Mouse (Mus musculus) MEL (cell line): ENCODE data around the gene Rilpl1. TPM values are rescaled to one million over a fixed set of nuclear protein-coding genes. Genes with fewer than 3 reads are reported as not detected.

Experiments
- DNase-seq: peaks from one replicate; pipeline ENCODE4 v3.0.0; 2011; ENCODE audit warnings: low read depth, low spot score
- H3K27ac ChIP-seq: 2 replicates; pipeline ENCODE4 v1.5.1; 2012; ENCODE audit warnings: low read depth, mild to moderate bottlenecking, control low read depth, low read length, moderate library complexity; ENCODE audit not compliant: control insufficient read depth
- H3K27me3 ChIP-seq, 2 experiments: fragments of 150-350 bp in 1 of 2; sonication (generic) in 1 of 2; 2 replicates each; pipeline ENCODE4 v1.6.1; 2012; ENCODE audit warnings: low read length in 2 of 2, mild to moderate bottlenecking in 2 of 2, improper control_type of control experiment in 1 of 2, moderate library complexity in 1 of 2; ENCODE audit not compliant: insufficient read depth in 2 of 2, control insufficient read depth in 1 of 2
- H3K36me3 ChIP-seq, 2 experiments: 2 replicates each; pipeline ENCODE4 v1.6.1; 2012 to 2014; ENCODE audit warnings: low read length in 2 of 2, improper control_type of control experiment in 1 of 2, inconsistent platforms in 1 of 2, mild to moderate bottlenecking in 1 of 2; ENCODE audit not compliant: insufficient read depth in 2 of 2, control insufficient read depth in 1 of 2
- H3K4me1 ChIP-seq, 2 experiments: fragments of 150-350 bp in 1 of 2; sonication (generic) in 1 of 2; 2 replicates each; pipeline ENCODE4 v1.6.1; 2012; ENCODE audit warnings: low read length in 2 of 2, improper control_type of control experiment in 1 of 2, mild to moderate bottlenecking in 1 of 2; ENCODE audit not compliant: insufficient read depth in 2 of 2, control insufficient read depth in 1 of 2
- H3K4me3 ChIP-seq, 2 experiments: fragments of 150-350 bp in 1 of 2; sonication (generic) in 1 of 2; 2 replicates each; pipeline ENCODE4 v1.5.1; 2012; ENCODE audit warnings: low read depth in 2 of 2, low read length in 2 of 2, mild to moderate bottlenecking in 2 of 2, moderate library complexity in 2 of 2, control low read depth in 1 of 2, improper control_type of control experiment in 1 of 2; ENCODE audit not compliant: control insufficient read depth in 1 of 2, insufficient read depth in 1 of 2
- H3K79me2 ChIP-seq: 2 replicates; pipeline ENCODE4 v1.6.1; 2012; ENCODE audit warnings: mild to moderate bottlenecking, low read length, moderate library complexity; ENCODE audit not compliant: control insufficient read depth, poor library complexity, insufficient read depth
- H3K9ac ChIP-seq: 2 replicates; pipeline ENCODE4 v1.6.1; 2012; ENCODE audit warnings: low read depth, mild to moderate bottlenecking, control low read depth, low read length, moderate library complexity; ENCODE audit not compliant: control insufficient read depth, poor library complexity, severe bottlenecking
- H3K9me3 ChIP-seq: fragments of 150-350 bp; sonication (generic); replicated peaks from 2 replicates; pipeline ENCODE4 v1.6.1; 2012; ENCODE audit warnings: mild to moderate bottlenecking, low read length, improper control_type of control experiment, moderate library complexity; ENCODE audit not compliant: insufficient read depth
- BHLHE40 ChIP-seq: IDR thresholded peaks from 2 replicates; pipeline ENCODE4 v1.6.1; 2012; ENCODE audit warnings: low read depth, mild to moderate bottlenecking, inconsistent platforms, low read length, improper control_type of control experiment, borderline replicate concordance
- ELF1 ChIP-seq: IDR thresholded peaks from 2 replicates; pipeline ENCODE4 v1.6.1; 2014; ENCODE audit warnings: low read depth, mild to moderate bottlenecking, inconsistent platforms, low read length, improper control_type of control experiment, moderate library complexity
- ETS1 ChIP-seq: IDR thresholded peaks from 2 replicates; pipeline ENCODE4 v1.6.1; 2012; ENCODE audit warnings: low read depth, mild to moderate bottlenecking, inconsistent platforms, low read length, improper control_type of control experiment, moderate library complexity
- GABPA ChIP-seq: IDR thresholded peaks from 2 replicates; pipeline ENCODE4 v1.6.1; 2012; ENCODE audit warnings: low read depth, mild to moderate bottlenecking, inconsistent platforms, low read length, improper control_type of control experiment, moderate library complexity
- HCFC1 ChIP-seq: IDR thresholded peaks from 2 replicates; pipeline ENCODE4 v1.6.1; 2012; ENCODE audit warnings: low read depth, mild to moderate bottlenecking, inconsistent platforms, low read length, improper control_type of control experiment, moderate library complexity
- JUND ChIP-seq: IDR thresholded peaks from 2 replicates; pipeline ENCODE4 v1.6.1; 2011; ENCODE audit warnings: low read depth, mild to moderate bottlenecking, improper control_type of control experiment, low read length
- MAX ChIP-seq: IDR thresholded peaks from 2 replicates; pipeline ENCODE4 v1.6.1; 2011; ENCODE audit warnings: low read length, improper control_type of control experiment
- MAZ ChIP-seq: IDR thresholded peaks from 2 replicates; pipeline ENCODE4 v1.6.1; 2012; ENCODE audit warnings: low read depth, mild to moderate bottlenecking, inconsistent platforms, low read length, improper control_type of control experiment
- MEF2A ChIP-seq: IDR thresholded peaks from 2 replicates; pipeline ENCODE4 v1.6.1; 2014; ENCODE audit warnings: low read depth, mild to moderate bottlenecking, inconsistent platforms, low read length, improper control_type of control experiment; ENCODE audit not compliant: poor library complexity, insufficient replicate concordance, severe bottlenecking; ENCODE audit errors: extremely low read depth
- MYC ChIP-seq: IDR thresholded peaks from 2 replicates; pipeline ENCODE4 v1.6.1; 2011; ENCODE audit warnings: low read depth, mild to moderate bottlenecking, low read length, improper control_type of control experiment, moderate library complexity
- NRF1 ChIP-seq: IDR thresholded peaks from 2 replicates; pipeline ENCODE4 v1.6.1; 2014; ENCODE audit warnings: low read depth, mild to moderate bottlenecking, inconsistent platforms, low read length, improper control_type of control experiment, moderate library complexity; ENCODE audit not compliant: poor library complexity, insufficient read depth, severe bottlenecking
- POLR2A ChIP-seq, 2 experiments: IDR thresholded peaks; 2 replicates each; pipeline ENCODE4 v1.6.1; 2011 to 2012; ENCODE audit warnings: low read length in 2 of 2, mild to moderate bottlenecking in 2 of 2, control low read depth in 1 of 2, improper control_type of control experiment in 1 of 2, low read depth in 1 of 2, moderate library complexity in 1 of 2; ENCODE audit not compliant: control insufficient read depth in 1 of 2, insufficient read depth in 1 of 2, poor library complexity in 1 of 2
- POLR2AphosphoS2 ChIP-seq: IDR thresholded peaks from 2 replicates; pipeline ENCODE4 v1.6.1; 2011; ENCODE audit warnings: low read length, improper control_type of control experiment
- RCOR1 ChIP-seq: IDR thresholded peaks from 2 replicates; pipeline ENCODE4 v1.6.1; 2012; ENCODE audit warnings: low read depth, mild to moderate bottlenecking, inconsistent platforms, low read length, improper control_type of control experiment
- SIN3A ChIP-seq: IDR thresholded peaks from 2 replicates; pipeline ENCODE4 v1.6.1; 2012; ENCODE audit warnings: low read length, improper control_type of control experiment, inconsistent platforms
- SMC3 ChIP-seq: IDR thresholded peaks from 2 replicates; pipeline ENCODE4 v1.6.1; 2011; ENCODE audit warnings: low read depth, low read length, improper control_type of control experiment
- TAL1 ChIP-seq: IDR thresholded peaks from 2 replicates; pipeline ENCODE4 v1.6.1; 2012; ENCODE audit warnings: mild to moderate bottlenecking, inconsistent platforms, low read length, moderate library complexity, mixed read lengths
- TBP ChIP-seq: IDR thresholded peaks from 2 replicates; pipeline ENCODE4 v1.8.0; 2011; ENCODE audit warnings: low read depth, low read length, improper control_type of control experiment
- UBTF ChIP-seq: IDR thresholded peaks from 2 replicates; pipeline ENCODE4 v1.6.1; 2012; ENCODE audit warnings: low read depth, mild to moderate bottlenecking, inconsistent platforms, low read length, improper control_type of control experiment, moderate library complexity, borderline replicate concordance; ENCODE audit not compliant: insufficient read depth
- USF1 ChIP-seq: IDR thresholded peaks from 2 replicates; pipeline ENCODE4 v1.6.1; 2014; ENCODE audit warnings: low read depth, mild to moderate bottlenecking, inconsistent platforms, low read length, improper control_type of control experiment, moderate library complexity
- ZC3H11A ChIP-seq: IDR thresholded peaks from 2 replicates; pipeline ENCODE4 v1.6.1; 2012; ENCODE audit warnings: low read depth, mild to moderate bottlenecking, inconsistent platforms, low read length, improper control_type of control experiment
- ZNF384 ChIP-seq: IDR thresholded peaks from 2 replicates; pipeline ENCODE4 v1.6.1; 2012; ENCODE audit warnings: low read depth, mild to moderate bottlenecking, inconsistent platforms, low read length, improper control_type of control experiment
- polyA plus RNA-seq, 2 experiments: library from polyadenylated mRNA; stranded (reverse) in 1 of 2; unstranded in 1 of 2; fragments of >175 nt in 1 of 2; fragments of >200 nt in 1 of 2; gene quantifications; 2 replicates each; pipeline versions ENCODE4 v1.2.1 to v1.2.4; 2012; ENCODE audit warnings: low replicate concordance in 2 of 2, low read depth in 1 of 2; ENCODE audit not compliant: insufficient read length in 2 of 2, insufficient read depth in 1 of 2, missing spikeins in 1 of 2
- total RNA-seq: library from RNA; depleted of rRNA; stranded (reverse); fragments of 300-350 nt; gene quantifications from 2 replicates; pipeline ENCODE4 v1.2.3, GENCODE M21; 2012

Gene Rilpl1
- total and polyA plus RNA-seq, 3 experiments, result 5.7 to 8.6 TPM; not detected in 1

GRCm38 (mm10) chr5:124578633-124579317 lies 47.6 kb upstream of the Rilpl1 start, which contains the start of the genes Eif2b1 and Gtf2h3 (continued):
- TF ChIP-seq MAZ, result peak; percentile 87
- TF ChIP-seq ELF1, result peak; percentile 98
- peak; percentile 49; the same call in 1 of the 2 replicates for TF ChIP-seq BHLHE40
- no peak for TF ChIP-seq UBTF
- peak; percentile 94 for TF ChIP-seq POLR2AphosphoS2
- peak; percentile 60; the same call in 1 of the 2 replicates for TF ChIP-seq ETS1
- TF ChIP-seq HCFC1, result peak; percentile 98
- no peak for TF ChIP-seq JUND
- TF ChIP-seq GABPA, result no peak
- TF ChIP-seq NRF1, result peak; percentile 49
- TF ChIP-seq TAL1, result no peak
- TF ChIP-seq MEF2A, result 0 out of 2 replicates have a peak, but pooled peaks have one; percentile 61
- TF ChIP-seq SMC3, result no peak; the same call in 1 of the 2 replicates
- TF ChIP-seq ZC3H11A, result peak; percentile 64
- peak; percentile 43; the same call in 1 of the 2 replicates for TF ChIP-seq USF1
- no peak for TF ChIP-seq ZNF384
- peak; percentile 92 for TF ChIP-seq MYC

- peaks cover 8 to 11% of the 10 kb centered on the region in 2 experiments for H3K36me3 ChIP-seq
These were observed 44.3 kb upstream of the Rilpl1 start for GRCm38 (mm10) chr5:124575467-124575866.

More at GRCm38 (mm10) chr5:124575467-124575866, 44.3 kb upstream of the Rilpl1 start:
- no peak overlapping the region for H3K4me3 ChIP-seq
- H3K4me1 ChIP-seq, result peaks cover 0 to 8% of the 10 kb centered on the region in 2 experiments; a peak in 1 of 4 replicates
- H3K79me2 ChIP-seq, result peaks cover 28% of the 10 kb centered on the region
- TF ChIP-seq SMC3 (no peak), JUND (no peak), RCOR1 (no peak), ELF1 (no peak), TBP (no peak), MYC (no peak), MAX (no peak), ETS1 (no peak), SIN3A (no peak), POLR2A (IDR thresholded peaks at IDR 0.05; ENCODE audit: control insufficient read depth in 1 of 2, insufficient read depth in 1 of 2, low read depth in 1 of 2, low read length in 2 of 2, poor library complexity in 1 of 2) (no peak; a peak in 1 of 4 replicates)
- H3K9me3 ChIP-seq, result no peaks in the 10 kb centered on the region
- no peaks in the 10 kb centered on the region for H3K27me3 ChIP-seq
- H3K9ac ChIP-seq, result no peak overlapping the region
- no peak overlapping the region for H3K27ac ChIP-seq
- DNase-seq, result no peak
